In genomic region chr13:110944683-110945082, GRCm38 (mm10) we compare ENCODE assay signal across 19 mouse cellular contexts.
DNase-seq lines count a peak whose midpoint lies in the region; ATAC-seq and TF ChIP-seq lines count a peak whose summit lies in the region.
"Had no signal": no experiment of that assay in that cellular context is flagged by ENCODE, and none has a peak within 500 bp of the region (broad histone marks: within the 10 kb centered on the region; RNA-seq: fewer than 3 reads in every experiment).

No protein-coding gene starts in this region.

- H3K79me2 ChIP-seq in myocyte (ENCODE audit: control insufficient read depth, insufficient read depth): no peaks in the 10 kb centered on the region

- H3K9ac ChIP-seq in midbrain, embryonic 11.5 days (ENCODE audit: low read length): no peak overlapping the region
- H3K9ac ChIP-seq in midbrain, postnatal 0 days (replicated peaks; ENCODE audit: low read length, poor library complexity, severe bottlenecking): no peak overlapping the region
- H3K9ac ChIP-seq in limb, embryonic 12.5 days (replicated peaks): no peak overlapping the region
- no peak overlapping the region for H3K9ac ChIP-seq in forebrain, embryonic 13.5 days
- H3K9ac ChIP-seq: embryonic facial prominence, embryonic 13.5 days; heart, embryonic 12.5 days; hindbrain, embryonic 15.5 days had no signal

- no peak for TF ChIP-seq POLR2A in myocyte (IDR thresholded peaks at IDR 0.05; ENCODE audit: insufficient read length, low read depth)

- no peaks in the 10 kb centered on the region for H3K27me3 ChIP-seq in midbrain, embryonic 11.5 days (ENCODE audit: control insufficient read depth, insufficient read depth, low read length)
- H3K27me3 ChIP-seq in midbrain, postnatal 0 days (ENCODE audit: insufficient read depth, low read length): no peaks in the 10 kb centered on the region
- H3K27me3 ChIP-seq in limb, embryonic 12.5 days: no peaks in the 10 kb centered on the region
- no peaks in the 10 kb centered on the region for H3K27me3 ChIP-seq in myocyte (ENCODE audit: control insufficient read depth, insufficient read depth, insufficient read length)
- no peaks in the 10 kb centered on the region for H3K27me3 ChIP-seq in forebrain, embryonic 13.5 days
- H3K27me3 ChIP-seq: embryonic facial prominence, embryonic 13.5 days; heart, embryonic 12.5 days; hindbrain, embryonic 15.5 days; Patski had no signal

- H3K4me3 ChIP-seq in gastrocnemius, adult 2 months: no peak overlapping the region
- H3K4me3 ChIP-seq in midbrain, embryonic 11.5 days (ENCODE audit: low read depth, low read length): no peak overlapping the region
- H3K4me3 ChIP-seq in midbrain, postnatal 0 days (ENCODE audit: low read depth, low read length): no peak overlapping the region
- no peak overlapping the region for H3K4me3 ChIP-seq in limb, embryonic 12.5 days (replicated peaks)
- no peak overlapping the region for H3K4me3 ChIP-seq in myocyte
- no peak overlapping the region for H3K4me3 ChIP-seq in forebrain, embryonic 13.5 days
- H3K4me3 ChIP-seq: embryonic facial prominence, embryonic 13.5 days; heart, embryonic 12.5 days; hindbrain, embryonic 15.5 days had no signal

- no peak overlapping the region for H3ac ChIP-seq in myocyte (ENCODE audit: control insufficient read depth, insufficient read length)

- H3K36me3 ChIP-seq in midbrain, embryonic 11.5 days (ENCODE audit: control insufficient read depth, insufficient read depth, low read length): no peaks in the 10 kb centered on the region
- no peaks in the 10 kb centered on the region for H3K36me3 ChIP-seq in midbrain, postnatal 0 days (ENCODE audit: insufficient read depth, low read length)
- H3K36me3 ChIP-seq in limb, embryonic 12.5 days: no peaks in the 10 kb centered on the region
- H3K36me3 ChIP-seq in myocyte (ENCODE audit: control insufficient read depth, insufficient read depth): no peaks in the 10 kb centered on the region
- H3K36me3 ChIP-seq in forebrain, embryonic 13.5 days (ENCODE audit: poor library complexity, severe bottlenecking): no peaks in the 10 kb centered on the region
- H3K36me3 ChIP-seq: embryonic facial prominence, embryonic 13.5 days; heart, embryonic 12.5 days; hindbrain, embryonic 15.5 days had no signal

- no peak for ATAC-seq in midbrain, embryonic 11.5 days (ENCODE audit: low FRiP score)
- ATAC-seq in midbrain, postnatal 0 days (ENCODE audit: low FRiP score): no peak
- no peak for ATAC-seq in limb, embryonic 12.5 days (ENCODE audit: insufficient number of reproducible peaks, insufficient read depth, low FRiP score, low TSS enrichment, low read depth)
- no peak for ATAC-seq in forebrain, embryonic 13.5 days
- ATAC-seq: activated CD4-positive, CD25-positive, alpha-beta regulatory T cell, adult 4 months; forebrain, embryonic 14.5 days; Patski had no signal

- no peaks in the 10 kb centered on the region for H3K4me1 ChIP-seq in midbrain, embryonic 11.5 days (ENCODE audit: control insufficient read depth, insufficient read depth, low read length)
- H3K4me1 ChIP-seq in midbrain, postnatal 0 days (ENCODE audit: insufficient read depth, low read length): no peaks in the 10 kb centered on the region
- H3K4me1 ChIP-seq in limb, embryonic 12.5 days (replicated peaks): peaks cover 11% of the 10 kb centered on the region
- no peaks in the 10 kb centered on the region for H3K4me1 ChIP-seq in forebrain, embryonic 13.5 days
- H3K4me1 ChIP-seq: hindbrain, embryonic 15.5 days had no signal

- WGBS in midbrain, embryonic 11.5 days: 85% methylated on average over 5 of the region's 5 CpGs
- 93% methylated on average over 5 of the region's 5 CpGs for WGBS in midbrain, postnatal 0 days
- WGBS in limb, embryonic 12.5 days: 73% methylated on average over 5 of the region's 5 CpGs
- WGBS in forebrain, embryonic 13.5 days: 95% methylated on average over 5 of the region's 5 CpGs

- H3K4me2 ChIP-seq in midbrain, embryonic 11.5 days: no peak overlapping the region
- H3K4me2 ChIP-seq in midbrain, postnatal 0 days (ENCODE audit: low read depth, low read length, poor library complexity, severe bottlenecking): no peak overlapping the region
- no peak overlapping the region for H3K4me2 ChIP-seq in limb, embryonic 12.5 days
- H3K4me2 ChIP-seq in myocyte (ENCODE audit: low read depth): peak overlapping the region; percentile 52
- no peak overlapping the region for H3K4me2 ChIP-seq in forebrain, embryonic 13.5 days
- H3K4me2 ChIP-seq: embryonic facial prominence, embryonic 13.5 days; heart, embryonic 12.5 days; hindbrain, embryonic 15.5 days had no signal

- no peak for TF ChIP-seq CTCF in gastrocnemius, adult 2 months (IDR thresholded peaks at IDR 0.05)
- no peak for TF ChIP-seq CTCF in midbrain, postnatal 0 days (IDR thresholded peaks at IDR 0.05)

- intact Hi-C loops in gastrocnemius, adult 2 months (cut with DNase I): no loop called here

- DNase-seq in gastrocnemius, adult 2 months: no peak
- no peak for DNase-seq in gastrocnemius, adult 18-20 months (ENCODE audit: low spot score)
- DNase-seq in midbrain, embryonic 11.5 days (ENCODE audit: low spot score, missing footprints): peak; percentile 87
- DNase-seq in midbrain, postnatal 0 days (ENCODE audit: low spot score): no peak
- no peak for DNase-seq in urinary bladder, postnatal 36 days (ENCODE audit: low spot score in 2 of 2)
- DNase-seq: adrenal gland, postnatal 14 days; cerebellum, adult 2 months; cerebellum, postnatal 10 days; gastrocnemius, postnatal 10 days; heart, postnatal 36 days had no signal

- H3K9me3 ChIP-seq in midbrain, embryonic 11.5 days (ENCODE audit: control insufficient read depth, low read length): no peaks in the 10 kb centered on the region
- no peaks in the 10 kb centered on the region for H3K9me3 ChIP-seq in midbrain, postnatal 0 days (ENCODE audit: low read length)
- no peaks in the 10 kb centered on the region for H3K9me3 ChIP-seq in limb, embryonic 12.5 days
- H3K9me3 ChIP-seq in forebrain, embryonic 13.5 days (replicated peaks): no peaks in the 10 kb centered on the region
- H3K9me3 ChIP-seq: embryonic facial prominence, embryonic 13.5 days; heart, embryonic 12.5 days; hindbrain, embryonic 15.5 days had no signal

- peak overlapping the region; percentile 35; the same call in 1 of the 2 replicates for H3K27ac ChIP-seq in gastrocnemius, adult 2 months
- no peak overlapping the region for H3K27ac ChIP-seq in midbrain, embryonic 11.5 days (ENCODE audit: low read depth, low read length)
- H3K27ac ChIP-seq in midbrain, postnatal 0 days (ENCODE audit: low read depth, low read length): no peak overlapping the region
- H3K27ac ChIP-seq in limb, embryonic 12.5 days: 0 out of 2 replicates have a peak overlapping the region, but pooled peaks have one; percentile 23
- H3K27ac ChIP-seq in forebrain, embryonic 13.5 days: no peak overlapping the region
- H3K27ac ChIP-seq: hindbrain, embryonic 15.5 days had no signal

TF ChIP-seq in myocyte, 11 proteins besides CTCF, POLR2A, EP300 and RAD21:
- TF ChIP-seq TCF12 (IDR thresholded peaks at IDR 0.05; ENCODE audit: insufficient read depth, poor library complexity, severe bottlenecking) (no peak), REST (IDR thresholded peaks at IDR 0.05; ENCODE audit: insufficient read depth, insufficient read length) (no peak), MYOG (IDR thresholded peaks at IDR 0.05; ENCODE audit: control insufficient read depth in 1 of 3, insufficient read depth in 1 of 3, insufficient read length in 2 of 3, low read depth in 2 of 3) (no peak), POLR2AphosphoS2 (IDR thresholded peaks at IDR 0.05; ENCODE audit: insufficient read length, low read depth) (no peak), SRF (IDR thresholded peaks at IDR 0.05; ENCODE audit: control insufficient read depth, insufficient read length, low read depth) (no peak), E2F4 (IDR thresholded peaks at IDR 0.05; ENCODE audit: insufficient read depth) (no peak), TCF3 (IDR thresholded peaks at IDR 0.05; ENCODE audit: insufficient read length, low read depth) (no peak), MYOD1 (IDR thresholded peaks at IDR 0.05; ENCODE audit: control insufficient read depth in 1 of 3, insufficient read length in 2 of 3, low read depth in 2 of 3) (no peak), CEBPB (IDR thresholded peaks at IDR 0.05; ENCODE audit: insufficient read depth, poor library complexity, severe bottlenecking) (no peak)

Comparison
In these comparisons a context has a peak if more than half of its experiments do, and no peak if none do; other contexts are left out.
1. H3K27ac ChIP-seq: peak in gastrocnemius, adult 2 months (single experiment) and limb, embryonic 12.5 days (single experiment); none in midbrain, embryonic 11.5 days (single experiment), midbrain, postnatal 0 days (single experiment) and forebrain, embryonic 13.5 days (single experiment).